Mouse (Mus musculus) kidney, adult 2 months (tissue): ENCODE measurements around the gene Kyat1.

Experiments
- CTCF ChIP-seq: fragments of 200-500 bp; conservative IDR thresholded peaks from 2 replicates; pipeline ENCODE4 v1.5.1; 2011; ENCODE audit warnings: low read depth, mild to moderate bottlenecking, control low read depth, low read length, moderate library complexity, mixed read lengths; ENCODE audit not compliant: insufficient read depth, insufficient read length
- POLR2A ChIP-seq: fragments of 200-500 bp; IDR thresholded peaks from one replicate; pipeline ENCODE4 v1.6.1; 2011; ENCODE audit warnings: low read depth, low read length, control low read depth

DNA sequence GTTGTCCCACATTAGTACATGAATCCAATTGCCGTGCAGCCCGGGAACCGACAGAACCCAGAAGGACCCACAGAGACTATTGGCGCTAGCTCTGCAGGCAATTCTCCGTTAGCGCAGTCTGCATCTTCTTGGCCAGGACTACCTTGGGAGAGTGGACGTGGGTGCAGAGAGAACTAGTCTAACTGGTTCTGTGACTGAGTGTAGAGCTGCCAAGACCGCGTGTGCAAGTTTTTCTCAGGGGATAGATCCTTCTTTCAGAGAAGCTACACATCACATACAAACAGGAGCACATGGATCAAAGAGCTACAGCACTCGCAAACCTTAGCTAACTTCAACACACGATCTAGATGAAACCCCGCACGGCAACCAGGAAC lies 405 bp downstream of the Kyat1 start:
- no peak for TF ChIP-seq CTCF
- no peak for TF ChIP-seq POLR2A
